Mouse (Mus musculus): Measurements from ENCODE around the gene Elf1. TPM values are rescaled to one million over a fixed set of nuclear protein-coding genes. Genes with fewer than 3 reads are reported as not detected.

Gene Elf1
- 20.6 and 24.2 TPM in 2 replicates for polyA plus RNA-seq (2015; fragmentation: Nextera tagmentation; extraction: Ambion mirVana)

GRCm38 (mm10) chr14:79480624-79481338, at the start of gene Elf1:
Gene Elf1, plus strand, starts transcription at chr14:79481194.

GRCm38 (mm10) chr14:79451681-79452590, 29.1 kb upstream of the Elf1 start, which contains the start of gene Kbtbd6:
Gene Kbtbd6, plus strand, starts transcription at chr14:79451835.

GRCm38 (mm10) chr14:79481339-79482151, 551 bp downstream of the Elf1 start, which contains the start of gene Wbp4:
Gene Wbp4, minus strand, starts transcription at chr14:79481520.

GRCm38 (mm10) chr14:79587139-79587851, 106.3 kb downstream of the Elf1 start, which contains the start of gene Sugt1:
Gene Sugt1, plus strand, starts transcription at chr14:79587691.

Other genes starting within 250 kb of the Elf1 start
- gene Zfp957, start 233.8 kb upstream of the Elf1 start, polyA plus RNA-seq (2015; fragmentation: Nextera tagmentation; extraction: Ambion mirVana) = not detected in 2 replicates
- gene Rgcc, start 179.5 kb upstream of the Elf1 start, polyA plus RNA-seq (2015; fragmentation: Nextera tagmentation; extraction: Ambion mirVana) = 281 and 328 TPM in 2 replicates
- gene Naa16, start 90.4 kb upstream of the Elf1 start, polyA plus RNA-seq (2015; fragmentation: Nextera tagmentation; extraction: Ambion mirVana) = 36.6 and 39.9 TPM in 2 replicates
- 6.0 and 6.2 TPM in 2 replicates for gene Mtrf1, start 83.4 kb upstream of the Elf1 start, polyA plus RNA-seq (2015; fragmentation: Nextera tagmentation; extraction: Ambion mirVana)
- 4.3 and 4.5 TPM in 2 replicates for gene Kbtbd7, start 54.7 kb upstream of the Elf1 start, polyA plus RNA-seq (2015; fragmentation: Nextera tagmentation; extraction: Ambion mirVana)
- 3.6 and 4.8 TPM in 2 replicates for gene Kbtbd6, start 29.4 kb upstream of the Elf1 start, polyA plus RNA-seq (2015; fragmentation: Nextera tagmentation; extraction: Ambion mirVana)
- 24.5 and 27.2 TPM in 2 replicates for gene Wbp4, start 326 bp downstream of the Elf1 start, polyA plus RNA-seq (2015; fragmentation: Nextera tagmentation; extraction: Ambion mirVana)
- gene Sugt1, start 106.5 kb downstream of the Elf1 start, polyA plus RNA-seq (2015; fragmentation: Nextera tagmentation; extraction: Ambion mirVana) = 54.4 and 56.6 TPM in 2 replicates
- gene Cnmd, start 181.0 kb downstream of the Elf1 start, polyA plus RNA-seq (2015; fragmentation: Nextera tagmentation; extraction: Ambion mirVana) = not detected in 2 replicates

Measured in spleen, postnatal 0 days (tissue).